Mouse (Mus musculus): ENCODE data around the gene Ciart. TPM values are rescaled to one million over a fixed set of nuclear protein-coding genes. Genes with fewer than 3 reads are reported as not detected.

The Ciart gene
- polyA plus RNA-seq, 1 experiment = 26.1 TPM

DNA sequence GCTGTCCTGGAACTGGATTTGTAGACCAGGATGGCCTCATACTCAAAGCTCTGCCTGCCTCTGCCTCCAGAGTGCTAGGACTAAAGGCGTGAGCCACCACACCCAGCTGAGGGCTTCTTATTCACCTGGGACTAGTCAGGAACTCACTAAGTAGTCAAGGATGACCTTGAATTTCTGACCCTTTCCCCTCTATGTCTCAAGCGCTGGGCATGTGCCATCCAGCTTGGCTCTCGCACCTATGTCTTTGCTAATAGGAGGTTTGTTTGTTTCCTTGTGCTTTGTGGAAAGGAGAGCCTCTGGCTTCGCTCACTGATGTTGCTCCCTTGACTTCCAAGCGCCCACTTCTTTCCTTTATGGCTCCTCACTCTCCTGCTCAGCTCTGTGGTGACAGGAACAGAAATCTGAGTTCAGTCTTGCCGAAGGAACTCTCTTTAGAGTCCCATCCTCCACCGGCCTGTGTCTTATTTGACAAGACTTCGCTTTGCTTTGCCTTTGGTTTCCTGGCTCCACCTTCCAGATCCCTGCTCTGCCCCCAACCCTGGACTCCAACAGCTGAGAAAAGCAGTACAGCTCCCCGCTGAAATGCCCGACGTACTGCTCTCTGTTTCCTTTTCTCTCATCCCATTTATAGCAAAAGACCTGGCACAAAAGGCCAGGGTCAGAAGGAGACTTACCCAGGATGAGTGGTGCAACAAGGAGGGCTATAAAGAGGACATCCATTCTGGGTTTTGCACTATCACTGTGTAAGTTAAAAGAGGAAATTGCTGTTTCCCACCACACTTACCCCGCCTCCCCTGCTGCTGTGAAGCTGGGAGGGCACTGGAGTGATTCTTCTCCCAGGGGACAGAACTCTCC, 9.4 kb upstream of the Ciart start, which contains the start of gene BC028528:
TSS of gene BC028528 (minus strand) at position 795 of the 855 bp plus-strand sequence.
- WGBS = 16% methylated on average over 12 of the region's 12 CpGs
- peak; percentile 54 for DNase-seq
- peak within 1 kb of the TSS; percentile 66 for H3K4me3 ChIP-seq (replicated peaks; ENCODE audit: extremely low read depth, low read depth, low read length)
- H3K4me1 ChIP-seq (ENCODE audit: control insufficient read depth, insufficient read depth, low read length) = peaks cover 6% of the 10 kb centered on the region; the same call in 1 of the 2 replicates
- TF ChIP-seq POLR2A (IDR thresholded peaks at IDR 0.05; ENCODE audit: borderline replicate concordance, extremely low read depth, low read depth, low read length) = peak; percentile 66; the same call in 1 of the 2 replicates
- TF ChIP-seq CTCF (IDR thresholded peaks at IDR 0.05; ENCODE audit: insufficient read depth, low read length) = no peak

- no peaks in the 10 kb centered on the region; the same call in 1 of the 2 replicates for H3K4me1 ChIP-seq (ENCODE audit: control insufficient read depth, insufficient read depth, low read length)
- DNase-seq = no peak
- no peak for TF ChIP-seq POLR2A (IDR thresholded peaks at IDR 0.05; ENCODE audit: borderline replicate concordance, extremely low read depth, low read depth, low read length)
- 51% methylated on average over 3 of the region's 3 CpGs for WGBS
- peak overlapping the region; percentile 30 for H3K4me3 ChIP-seq (replicated peaks; ENCODE audit: extremely low read depth, low read depth, low read length)
Observed at GRCm38 (mm10) chr3:95889664-95890063, 7.6 kb upstream of the Ciart start.

- DNase-seq = no peak
- 59% methylated on average over 4 of the region's 4 CpGs for WGBS
Observed at GRCm38 (mm10) chr3:95887596-95887995, 5.5 kb upstream of the Ciart start.

GRCm38 (mm10) chr3:95884400-95884799, 2.3 kb upstream of the Ciart start:
- 86% methylated on average over 5 of the region's 5 CpGs for WGBS
- no peak for DNase-seq
- TF ChIP-seq CTCF (IDR thresholded peaks at IDR 0.05; ENCODE audit: insufficient read depth, low read length) (no peak), POLR2A (IDR thresholded peaks at IDR 0.05; ENCODE audit: borderline replicate concordance, extremely low read depth, low read depth, low read length) (no peak)
- Histone ChIP-seq H3K4me3 (replicated peaks; ENCODE audit: extremely low read depth, low read depth, low read length) (no peak overlapping the region), H3K4me1 (ENCODE audit: control insufficient read depth, insufficient read depth, low read length) (peaks cover 3% of the 10 kb centered on the region; the same call in 1 of the 2 replicates)

More at GRCm38 (mm10) chr3:95887596-95887995, 5.5 kb upstream of the Ciart start:
- TF ChIP-seq CTCF (IDR thresholded peaks at IDR 0.05; ENCODE audit: insufficient read depth, low read length) = no peak
- peak; percentile 41; the same call in 1 of the 2 replicates for TF ChIP-seq POLR2A (IDR thresholded peaks at IDR 0.05; ENCODE audit: borderline replicate concordance, extremely low read depth, low read depth, low read length)
- no peaks in the 10 kb centered on the region; the same call in 1 of the 2 replicates for H3K4me1 ChIP-seq (ENCODE audit: control insufficient read depth, insufficient read depth, low read length)
- no peak overlapping the region for H3K4me3 ChIP-seq (replicated peaks; ENCODE audit: extremely low read depth, low read depth, low read length)

DNA sequence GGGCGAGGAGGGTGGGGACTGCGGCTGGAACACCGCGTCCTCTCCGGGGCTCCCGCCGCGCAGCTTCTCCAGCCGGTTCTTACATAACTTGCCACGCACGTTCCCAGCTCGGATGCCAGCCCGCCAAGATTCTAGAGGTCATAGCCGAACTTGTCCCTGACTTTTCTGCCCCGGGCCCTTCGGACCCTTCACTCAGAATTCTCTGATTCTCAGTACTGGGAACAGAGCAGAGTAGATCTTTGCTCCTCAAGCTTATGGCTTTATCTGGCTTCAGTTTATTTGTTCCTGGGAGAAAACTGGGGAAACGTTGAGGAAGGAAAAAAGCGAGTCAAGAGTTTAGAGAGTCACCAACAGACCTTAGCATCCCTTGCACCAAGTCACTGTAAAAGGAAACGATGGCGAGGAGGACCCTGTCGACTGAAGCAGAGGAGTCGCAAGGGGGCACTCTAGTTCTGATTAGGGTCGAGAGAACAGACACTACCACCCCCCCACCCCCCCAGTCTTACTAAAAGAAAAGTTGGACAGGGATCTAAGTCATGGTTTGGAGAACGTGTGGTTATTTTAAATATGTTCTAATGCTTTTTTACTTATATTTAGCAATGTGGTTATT, 870 bp upstream of the Ciart start:
- DNase-seq = peak; percentile 57
- TF ChIP-seq POLR2A (IDR thresholded peaks at IDR 0.05; ENCODE audit: borderline replicate concordance, extremely low read depth, low read depth, low read length) (no peak), CTCF (IDR thresholded peaks at IDR 0.05; ENCODE audit: insufficient read depth, low read length) (peak; percentile 57)
- WGBS = 2% methylated on average over 24 of the region's 24 CpGs
- H3K4me3 ChIP-seq (replicated peaks; ENCODE audit: extremely low read depth, low read depth, low read length) = peak overlapping the region; percentile 61
- peaks cover 3% of the 10 kb centered on the region; the same call in 1 of the 2 replicates for H3K4me1 ChIP-seq (ENCODE audit: control insufficient read depth, insufficient read depth, low read length)

- H3K4me3 ChIP-seq (replicated peaks; ENCODE audit: extremely low read depth, low read depth, low read length) = no peak overlapping the region
- TF ChIP-seq POLR2A (IDR thresholded peaks at IDR 0.05; ENCODE audit: borderline replicate concordance, extremely low read depth, low read depth, low read length) = no peak
- no peak for TF ChIP-seq CTCF (IDR thresholded peaks at IDR 0.05; ENCODE audit: insufficient read depth, low read length)
- 69% methylated on average over 4 of the region's 4 CpGs for WGBS
- DNase-seq = no peak
- H3K4me1 ChIP-seq (ENCODE audit: control insufficient read depth, insufficient read depth, low read length) = 0 out of 2 replicates have a peak, but pooled peaks cover 3% of the 10 kb centered on the region
Observed at GRCm38 (mm10) chr3:95879063-95879462, 3.0 kb downstream of the Ciart start.

GRCm38 (mm10) chr3:95872048-95872447, 10.0 kb downstream of the Ciart start:
- DNase-seq = no peak
- peak overlapping the region; percentile 60 for H3K4me3 ChIP-seq (replicated peaks; ENCODE audit: extremely low read depth, low read depth, low read length)
- no peak for TF ChIP-seq CTCF (IDR thresholded peaks at IDR 0.05; ENCODE audit: insufficient read depth, low read length)
- TF ChIP-seq POLR2A (IDR thresholded peaks at IDR 0.05; ENCODE audit: borderline replicate concordance, extremely low read depth, low read depth, low read length) = no peak
- peaks cover 3% of the 10 kb centered on the region for H3K4me1 ChIP-seq (ENCODE audit: control insufficient read depth, insufficient read depth, low read length)
- WGBS = 63% methylated on average over 7 of the region's 7 CpGs

DNA sequence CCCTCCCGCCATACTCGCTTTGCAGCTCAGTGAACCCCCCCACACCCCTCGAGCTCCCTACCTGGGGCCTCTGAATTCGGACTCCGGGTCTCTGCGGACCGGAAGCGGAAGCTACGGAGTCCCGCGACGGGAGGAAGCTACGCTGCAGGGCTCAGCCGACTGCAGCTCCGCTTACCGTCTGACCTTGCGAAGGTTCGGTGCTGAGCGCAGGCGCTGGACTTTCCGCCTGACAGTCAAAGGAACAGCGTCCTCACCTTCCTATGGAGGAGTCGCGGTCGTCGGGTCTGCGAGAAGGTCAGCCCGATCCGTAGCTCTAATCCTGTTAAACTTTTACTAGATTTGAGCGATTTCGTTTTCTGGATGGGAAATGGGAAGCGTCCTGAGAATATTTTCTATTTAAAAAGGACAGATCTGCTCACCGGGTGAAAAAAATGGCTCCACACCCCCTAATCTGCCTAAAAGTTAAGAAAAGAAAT, 10.6 kb downstream of the Ciart start, which contains the start of gene Mrps21:
TSS of gene Mrps21 (minus strand) at position 128 of the 476 bp plus-strand sequence.
- Histone ChIP-seq H3K4me3 (replicated peaks; ENCODE audit: extremely low read depth, low read depth, low read length) (peak within 1 kb of the TSS; percentile 74), H3K4me1 (ENCODE audit: control insufficient read depth, insufficient read depth, low read length) (peaks cover 3% of the 10 kb centered on the region)
- WGBS = under 1% methylated on average over 33 of the region's 33 CpGs
- TF ChIP-seq CTCF (IDR thresholded peaks at IDR 0.05; ENCODE audit: insufficient read depth, low read length) = no peak
- peak; percentile 92; the same call in 1 of the 2 replicates for TF ChIP-seq POLR2A (IDR thresholded peaks at IDR 0.05; ENCODE audit: borderline replicate concordance, extremely low read depth, low read depth, low read length)
- DNase-seq = peak; percentile 83

DNA sequence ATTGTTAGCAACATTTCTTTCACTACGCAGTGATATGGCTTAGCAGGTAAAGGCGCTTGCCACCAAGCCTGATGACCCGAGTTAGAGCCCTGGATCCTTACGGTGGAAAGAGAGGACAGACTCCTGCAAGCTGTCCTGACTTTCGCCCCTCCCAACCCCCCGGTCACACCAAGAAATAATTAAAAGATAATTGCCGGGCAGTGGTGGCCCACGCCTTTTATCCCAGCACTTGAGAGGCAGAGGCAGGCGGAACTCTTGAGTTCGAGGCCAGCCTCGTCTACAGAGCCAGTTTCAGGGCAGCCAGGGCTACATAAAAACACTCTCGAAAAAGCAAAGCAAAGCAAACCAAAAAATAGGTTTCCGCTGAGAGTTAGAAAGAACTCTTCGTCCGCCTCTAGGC, 11.1 kb downstream of the Ciart start:
- TF ChIP-seq CTCF (IDR thresholded peaks at IDR 0.05; ENCODE audit: insufficient read depth, low read length) (no peak), POLR2A (IDR thresholded peaks at IDR 0.05; ENCODE audit: borderline replicate concordance, extremely low read depth, low read depth, low read length) (no peak)
- peaks cover 3% of the 10 kb centered on the region for H3K4me1 ChIP-seq (ENCODE audit: control insufficient read depth, insufficient read depth, low read length)
- 5% methylated on average over 15 of the region's 15 CpGs for WGBS
- no peak for DNase-seq
- H3K4me3 ChIP-seq (replicated peaks; ENCODE audit: extremely low read depth, low read depth, low read length) = peak overlapping the region; percentile 74

Measured in lung, adult 2 months (tissue).